Mouse (Mus musculus) hematopoietic stem cell, adult 5-6 weeks (primary cell): ENCODE results near the gene Gm14434. TPM values are rescaled to one million over a fixed set of nuclear protein-coding genes. Genes with fewer than 3 reads are reported as not detected.
"Not testable (repeated sequence)": the region's sequence is repeated elsewhere in the genome, so short reads cannot be mapped to it uniquely, and the experiment has no call there.

Source experiments
- ATAC-seq, 2 experiments: fragments of 125-278 bp in 1 of 2; replicated peaks in 1 of 2; 2 replicates each; pipeline ENCODE4 v1.8.0; 2016 to 2017; ENCODE audit warnings: inconsistent platforms in 2 of 2, mild to moderate bottlenecking in 2 of 2, moderate number of reproducible peaks in 2 of 2, low read depth in 1 of 2, moderate TSS enrichment in 1 of 2; ENCODE audit not compliant: low FRiP score in 2 of 2, poor library complexity in 2 of 2, severe bottlenecking in 2 of 2, insufficient read depth in 1 of 2, low TSS enrichment in 1 of 2
- total RNA-seq: library from RNA; stranded (forward); fragments of 172-1452, 232-1000 nt; gene quantifications from 2 replicates; pipeline ENCODE4 v1.2.3, GENCODE M21; 2017

Gene Gm14434
- 14.1 TPM in 1 of 2 replicates, not detected in the other for total RNA-seq

DNA sequence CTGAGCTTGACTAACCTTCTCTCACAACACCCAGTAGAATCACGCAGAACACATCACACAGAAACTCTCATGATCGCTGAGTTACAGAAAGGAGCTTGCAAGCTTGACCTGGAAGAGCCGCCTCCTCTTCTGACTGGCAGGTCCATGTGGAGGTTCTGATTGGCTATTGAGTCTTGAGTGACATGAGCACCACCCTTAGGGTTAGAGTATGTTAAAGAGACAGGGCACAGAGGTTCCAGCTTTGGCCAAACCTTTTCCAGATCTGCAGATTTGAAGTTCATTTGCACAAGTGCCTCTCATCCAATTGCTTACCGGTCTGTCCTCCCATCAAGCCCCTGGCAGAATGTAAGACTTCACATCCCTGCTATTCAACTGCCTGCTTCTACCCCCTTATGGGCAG lies at the start of gene Gm14434:
TSS of gene Gm14434 (minus strand) at position 101 of the 400 bp plus-strand sequence.
- not testable (repeated sequence) for ATAC-seq

DNA sequence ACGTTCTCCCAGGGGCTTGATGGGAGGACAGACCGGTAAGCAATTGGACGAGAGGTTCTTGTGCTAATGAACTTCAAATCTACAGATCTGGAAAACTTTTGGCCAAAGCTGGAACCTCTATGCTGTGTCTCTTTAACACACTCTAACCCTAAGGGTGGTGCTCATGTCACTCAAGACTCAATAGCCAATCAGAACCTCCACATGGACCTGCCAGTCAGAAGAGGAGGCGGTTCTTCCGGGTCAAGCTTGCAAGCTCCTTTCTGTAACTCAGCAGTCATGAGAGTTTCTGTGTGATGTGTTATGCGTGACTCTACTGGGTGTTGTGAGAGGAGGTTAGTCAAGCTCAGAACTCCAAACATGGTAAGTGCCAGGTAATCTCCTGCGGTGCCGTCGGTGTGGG lies 34.2 kb upstream of the Gm14434 start, which contains the start of gene Zfp967:
TSS of gene Zfp967 (plus strand) at position 301 of the 400 bp plus-strand sequence.
- not testable (repeated sequence) for ATAC-seq

DNA sequence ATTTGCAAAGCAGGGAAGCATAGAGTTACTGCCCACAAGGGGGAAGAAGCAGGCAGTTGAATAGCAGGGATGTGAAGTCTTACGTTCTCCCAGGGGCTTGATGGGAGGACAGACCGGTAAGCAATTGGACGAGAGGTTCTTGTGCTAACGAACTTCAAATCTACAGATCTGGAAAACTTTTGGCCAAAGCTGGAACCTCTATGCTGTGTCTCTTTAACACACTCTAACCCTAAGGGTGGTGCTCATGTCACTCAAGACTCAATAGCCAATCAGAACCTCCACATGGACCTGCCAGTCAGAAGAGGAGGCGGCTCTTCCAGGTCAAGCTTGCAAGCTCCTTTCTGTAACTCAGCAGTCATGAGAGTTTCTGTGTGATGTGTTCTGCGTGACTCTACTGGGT lies 63.3 kb downstream of the Gm14434 start, which contains the start of gene Gm14435:
TSS of gene Gm14435 (plus strand) at position 301 of the 400 bp plus-strand sequence.
- ATAC-seq, result not testable (repeated sequence)

Other genes starting within 250 kb of the Gm14434 start
- gene Gm11009, start 167.3 kb downstream of the Gm14434 start, total RNA-seq, result not detected in 2 replicates
- 12.4 TPM in 1 of 2 replicates, not detected in the other for gene Gm14435, start 63.2 kb downstream of the Gm14434 start, total RNA-seq
- not detected in 2 replicates for gene Zfp967, start 34.3 kb upstream of the Gm14434 start, total RNA-seq
- gene Gm14308, start 149.6 kb upstream of the Gm14434 start, total RNA-seq, result 10.1 TPM in 1 of 2 replicates, not detected in the other
- gene Zfp973, start 183.7 kb upstream of the Gm14434 start, total RNA-seq, result 6.9 and 18.6 TPM in 2 replicates
- 16.3 and 24.4 TPM in 2 replicates for gene Gm14305, start 221.5 kb upstream of the Gm14434 start, total RNA-seq